Mouse (Mus musculus): Measurements from ENCODE around the gene Abhd6. TPM values are rescaled to one million over a fixed set of nuclear protein-coding genes. Genes with fewer than 3 reads are reported as not detected.

Abhd6 gene
- polyA plus RNA-seq, 2 experiments = 3.4 to 9.2 TPM

- no peak overlapping the region for H3K9ac ChIP-seq (replicated peaks)
These were observed 21.8 kb downstream of the Abhd6 start for GRCm38 (mm10) chr14:8024469-8024868.

GRCm38 (mm10) chr14:8024936-8025335 is 22.2 kb downstream of the Abhd6 start:
- ATAC-seq (ENCODE audit: insufficient read depth) (no peak), DNase-seq (ENCODE audit: low read depth in 3 of 3, low spot score in 3 of 3) (no peak)
- TF ChIP-seq EP300 (IDR thresholded peaks at IDR 0.05; ENCODE audit: low read depth) = no peak
- no peak for TF ChIP-seq CTCF (IDR thresholded peaks at IDR 0.05; ENCODE audit: low read depth)
- Histone ChIP-seq H3K4me3 (ENCODE audit: insufficient read depth in 1 of 2, low read depth in 2 of 2, low read length in 2 of 2) (no peak overlapping the region), H3K27me3 (ENCODE audit: control insufficient read depth, insufficient read depth, low read length) (no peaks in the 10 kb centered on the region), H3K36me3 (replicated peaks; ENCODE audit: control insufficient read depth, insufficient read depth, low read depth) (no peaks in the 10 kb centered on the region), H3K4me1 (replicated peaks; ENCODE audit: control insufficient read depth in 2 of 2, insufficient read depth in 2 of 2, low read length in 1 of 2) (no peaks in the 10 kb centered on the region), H3K9me3 (ENCODE audit: control insufficient read depth, low read length) (no peaks in the 10 kb centered on the region), H3K27ac (no peak overlapping the region), H3K9ac (replicated peaks) (no peak overlapping the region), H3K4me2 (ENCODE audit: low read depth) (no peak overlapping the region)
- WGBS (ENCODE audit: insufficient replicate concordance) = 83% methylated on average over 10 of the region's 10 CpGs

More at GRCm38 (mm10) chr14:8024469-8024868, 21.8 kb downstream of the Abhd6 start:
- DNase-seq (ENCODE audit: low read depth in 3 of 3, low spot score in 3 of 3) (no peak), ATAC-seq (ENCODE audit: insufficient read depth) (no peak)
- WGBS (ENCODE audit: insufficient replicate concordance) = 56% methylated on average over 6 of the region's 6 CpGs
- H3K4me1 ChIP-seq (replicated peaks; ENCODE audit: control insufficient read depth in 2 of 2, insufficient read depth in 2 of 2, low read length in 1 of 2) = 0 out of 4 replicates have a peak, but pooled peaks cover 0 to under 1% of the 10 kb centered on the region in 2 experiments
- no peak overlapping the region for H3K4me3 ChIP-seq (ENCODE audit: insufficient read depth in 1 of 2, low read depth in 2 of 2, low read length in 2 of 2)
- H3K9me3 ChIP-seq (ENCODE audit: control insufficient read depth, low read length) = no peaks in the 10 kb centered on the region
- H3K36me3 ChIP-seq (replicated peaks; ENCODE audit: control insufficient read depth, insufficient read depth, low read depth) = no peaks in the 10 kb centered on the region
- no peaks in the 10 kb centered on the region for H3K27me3 ChIP-seq (ENCODE audit: control insufficient read depth, insufficient read depth, low read length)
- no peak overlapping the region for H3K4me2 ChIP-seq (ENCODE audit: low read depth)
- no peak overlapping the region for H3K27ac ChIP-seq
- TF ChIP-seq EP300 (IDR thresholded peaks at IDR 0.05; ENCODE audit: low read depth) (no peak), CTCF (IDR thresholded peaks at IDR 0.05; ENCODE audit: low read depth) (no peak)

GRCm38 (mm10) chr14:8026769-8027531 is 24.2 kb downstream of the Abhd6 start:
- DNase-seq (ENCODE audit: low read depth in 3 of 3, low spot score in 3 of 3) = no peak

GRCm38 (mm10) chr14:8028086-8028485 is 25.4 kb downstream of the Abhd6 start:
- WGBS (ENCODE audit: insufficient replicate concordance) = 60% methylated on average over 5 of the region's 5 CpGs
- H3K27ac ChIP-seq = no peak overlapping the region
- H3K9me3 ChIP-seq (ENCODE audit: control insufficient read depth, low read length) = no peaks in the 10 kb centered on the region
- no peak overlapping the region for H3K9ac ChIP-seq (replicated peaks)
- no peak for ATAC-seq (ENCODE audit: insufficient read depth)
- no peaks in the 10 kb centered on the region for H3K27me3 ChIP-seq (ENCODE audit: control insufficient read depth, insufficient read depth, low read length)
- H3K4me1 ChIP-seq (replicated peaks; ENCODE audit: control insufficient read depth in 2 of 2, insufficient read depth in 2 of 2, low read length in 1 of 2) = no peaks in the 10 kb centered on the region
- no peak overlapping the region for H3K4me3 ChIP-seq (ENCODE audit: insufficient read depth in 1 of 2, low read depth in 2 of 2, low read length in 2 of 2)
- no peaks in the 10 kb centered on the region for H3K36me3 ChIP-seq (replicated peaks; ENCODE audit: control insufficient read depth, insufficient read depth, low read depth)
- TF ChIP-seq CTCF (IDR thresholded peaks at IDR 0.05; ENCODE audit: low read depth) (no peak), EP300 (IDR thresholded peaks at IDR 0.05; ENCODE audit: low read depth) (no peak)
- H3K4me2 ChIP-seq (ENCODE audit: low read depth) = no peak overlapping the region
- DNase-seq (ENCODE audit: low read depth in 3 of 3, low spot score in 3 of 3) = no peak

More at GRCm38 (mm10) chr14:8026769-8027531, 24.2 kb downstream of the Abhd6 start:
- H3K27me3 ChIP-seq (ENCODE audit: control insufficient read depth, insufficient read depth, low read length) = no peaks in the 10 kb centered on the region
- WGBS (ENCODE audit: insufficient replicate concordance) = 57% methylated on average over 10 of the region's 10 CpGs
- no peak overlapping the region for H3K27ac ChIP-seq
- H3K4me2 ChIP-seq (ENCODE audit: low read depth) = no peak overlapping the region
- no peaks in the 10 kb centered on the region for H3K9me3 ChIP-seq (ENCODE audit: control insufficient read depth, low read length)
- H3K9ac ChIP-seq (replicated peaks) = no peak overlapping the region
- ATAC-seq (ENCODE audit: insufficient read depth) = no peak
- TF ChIP-seq CTCF (IDR thresholded peaks at IDR 0.05; ENCODE audit: low read depth) (no peak), EP300 (IDR thresholded peaks at IDR 0.05; ENCODE audit: low read depth) (no peak)
- H3K36me3 ChIP-seq (replicated peaks; ENCODE audit: control insufficient read depth, insufficient read depth, low read depth) = no peaks in the 10 kb centered on the region
- H3K4me3 ChIP-seq (ENCODE audit: insufficient read depth in 1 of 2, low read depth in 2 of 2, low read length in 2 of 2) = no peak overlapping the region
- H3K4me1 ChIP-seq (replicated peaks; ENCODE audit: control insufficient read depth in 2 of 2, insufficient read depth in 2 of 2, low read length in 1 of 2) = no peaks in the 10 kb centered on the region

- H3K9ac ChIP-seq (replicated peaks) = no peak overlapping the region
- 61% methylated on average over 1 of the region's 1 CpGs for WGBS (ENCODE audit: insufficient replicate concordance)
These were observed 27.1 kb downstream of the Abhd6 start for GRCm38 (mm10) chr14:8029752-8030151.

More at GRCm38 (mm10) chr14:8029752-8030151, 27.1 kb downstream of the Abhd6 start:
- H3K4me3 ChIP-seq (ENCODE audit: insufficient read depth in 1 of 2, low read depth in 2 of 2, low read length in 2 of 2) = no peak overlapping the region
- H3K4me1 ChIP-seq (replicated peaks; ENCODE audit: control insufficient read depth in 2 of 2, insufficient read depth in 2 of 2, low read length in 1 of 2) = no peaks in the 10 kb centered on the region
- no peak for DNase-seq (ENCODE audit: low read depth in 3 of 3, low spot score in 3 of 3)
- no peak overlapping the region for H3K27ac ChIP-seq
- no peaks in the 10 kb centered on the region for H3K36me3 ChIP-seq (replicated peaks; ENCODE audit: control insufficient read depth, insufficient read depth, low read depth)
- no peak for ATAC-seq (ENCODE audit: insufficient read depth)
- H3K4me2 ChIP-seq (ENCODE audit: low read depth) = no peak overlapping the region
- no peaks in the 10 kb centered on the region for H3K27me3 ChIP-seq (ENCODE audit: control insufficient read depth, insufficient read depth, low read length)
- no peak for TF ChIP-seq CTCF (IDR thresholded peaks at IDR 0.05; ENCODE audit: low read depth)
- TF ChIP-seq EP300 (IDR thresholded peaks at IDR 0.05; ENCODE audit: low read depth) = no peak
- H3K9me3 ChIP-seq (ENCODE audit: control insufficient read depth, low read length) = no peaks in the 10 kb centered on the region

All from liver, embryonic 14.5 days (tissue).